Mouse (Mus musculus) kidney, postnatal 0 days (tissue): ENCODE results near the gene Sox5. TPM values are rescaled to one million over a fixed set of nuclear protein-coding genes. Genes with fewer than 3 reads are reported as not detected.

Experiments
- ATAC-seq: fragments of 200-750 bp; cut with Nextera tagmentation; replicated peaks from 2 replicates; pipeline ENCODE4 v1.8.0; 2017; ENCODE audit warnings: low read depth, moderate number of reproducible peaks, moderate TSS enrichment, moderate library complexity; ENCODE audit not compliant: low FRiP score
- DNase-seq: peaks from one replicate; pipeline ENCODE4 v3.0.0-alpha.2; 2016; ENCODE audit warnings: low spot score
- H3K27ac ChIP-seq: fragments of 300-500 bp; sonication (generic); 2 replicates; pipeline ENCODE4 v1.5.1; 2014; ENCODE audit warnings: mild to moderate bottlenecking
- H3K27me3 ChIP-seq: fragments of 300-500 bp; sonication (generic); 2 replicates; pipeline ENCODE4 v1.6.1; 2014; ENCODE audit warnings: low read length, mixed read lengths; ENCODE audit not compliant: insufficient read depth
- H3K36me3 ChIP-seq: fragments of 300-500 bp; sonication (generic); 2 replicates; pipeline ENCODE4 v1.6.1; 2014; ENCODE audit warnings: low read length, mixed read lengths; ENCODE audit not compliant: insufficient read depth
- H3K4me1 ChIP-seq: fragments of 300-500 bp; sonication (generic); replicated peaks from 2 replicates; pipeline ENCODE4 v1.6.1; 2014; ENCODE audit warnings: antibody characterized with exemption, low read length, mixed read lengths; ENCODE audit not compliant: insufficient read depth
- H3K4me2 ChIP-seq: fragments of 300-500 bp; sonication (generic); 2 replicates; pipeline ENCODE4 v1.6.1; 2014; ENCODE audit warnings: mild to moderate bottlenecking, low read length, moderate library complexity, mixed read lengths
- H3K4me3 ChIP-seq: fragments of 300-500 bp; sonication (generic); replicated peaks from 2 replicates; pipeline ENCODE4 v1.5.1; 2014; ENCODE audit warnings: low read depth, low read length
- H3K9ac ChIP-seq: fragments of 300-500 bp; sonication (generic); 2 replicates; pipeline ENCODE4 v1.6.1; 2014; ENCODE audit warnings: low read depth, low read length
- H3K9me3 ChIP-seq: fragments of 300-500 bp; sonication (generic); replicated peaks from 2 replicates; pipeline ENCODE4 v1.6.1; 2016; ENCODE audit warnings: low read length, inconsistent platforms, mixed read lengths
- CTCF ChIP-seq: IDR thresholded peaks from 2 replicates; pipeline ENCODE4 v1.5.1; 2016; ENCODE audit warnings: antibody characterized with exemption, low read depth, mild to moderate bottlenecking, moderate library complexity
- WGBS: fragments of 180-500 bp; shearing (Covaris S2); extraction: QIAGEN DNeasy Blood & Tissue Kit; methylation state at CpG from one replicate; pipeline ENCODE4 v1.1.7; 2014; 5-methylcytosine and 5-hydroxymethylcytosine counted together
- polyA plus RNA-seq: library from polyadenylated mRNA; unstranded; fragments of >200 nt; fragmentation: Nextera tagmentation; extraction: Ambion mirVana; gene quantifications from 2 replicates; pipeline ENCODE4 v1.2.1, GENCODE M21; 2015

The Sox5 gene
- polyA plus RNA-seq, 1 experiment from 2014 or later: 6.1 TPM

DNA sequence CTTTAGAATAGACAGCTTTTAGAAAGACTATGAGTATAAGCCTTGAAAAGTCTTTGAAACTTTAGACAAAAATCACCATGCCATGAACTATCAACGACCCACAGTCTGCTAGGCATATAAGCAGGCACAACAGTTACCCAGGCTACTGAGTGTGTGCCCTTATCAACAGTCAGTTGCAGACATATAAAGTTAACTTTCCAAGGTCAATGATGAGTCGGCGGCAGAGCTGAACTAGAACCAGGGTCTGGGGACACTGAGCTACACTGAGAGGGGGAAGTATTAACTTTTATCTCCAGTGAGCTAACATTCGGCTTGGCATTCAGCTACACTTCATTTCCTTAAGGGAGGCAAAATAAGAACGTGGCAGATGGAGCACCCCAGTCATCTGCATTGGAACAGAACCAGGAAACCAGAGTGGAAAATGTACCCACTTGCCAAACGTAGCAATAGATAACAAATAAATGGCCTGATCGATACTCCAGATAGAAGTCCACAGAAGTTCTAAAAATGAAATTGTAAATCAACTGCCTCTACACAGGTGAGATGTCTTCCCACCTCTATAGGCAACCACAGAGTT lies 154.2 kb downstream of the Sox5 start:
- Histone ChIP-seq H3K9me3 (no peaks in the 10 kb centered on the region), H3K27ac (no peak overlapping the region), H3K27me3 (no peaks in the 10 kb centered on the region), H3K4me2 (no peak overlapping the region), H3K36me3 (no peaks in the 10 kb centered on the region), H3K4me3 (no peak overlapping the region), H3K4me1 (no peaks in the 10 kb centered on the region), H3K9ac (no peak overlapping the region)
- TF ChIP-seq CTCF: no peak
- no peak for ATAC-seq
- WGBS: 85% methylated on average over 7 of the region's 7 CpGs
- DNase-seq: no peak

GRCm38 (mm10) chr6:144621089-144621769 lies 160.5 kb downstream of the Sox5 start:
- Histone ChIP-seq H3K9me3 (no peaks in the 10 kb centered on the region), H3K4me3 (no peak overlapping the region), H3K4me2 (no peak overlapping the region), H3K9ac (no peak overlapping the region), H3K27me3 (no peaks in the 10 kb centered on the region), H3K4me1 (no peaks in the 10 kb centered on the region), H3K27ac (peak overlapping the region; percentile 81), H3K36me3 (no peaks in the 10 kb centered on the region)
- peak; percentile 56 for DNase-seq
- TF ChIP-seq CTCF: no peak
- peak; percentile 91 for ATAC-seq
- 24% methylated on average over 3 of the region's 3 CpGs for WGBS

GRCm38 (mm10) chr6:144611383-144611791 lies 170.4 kb downstream of the Sox5 start:
- Histone ChIP-seq H3K27me3 (no peaks in the 10 kb centered on the region), H3K36me3 (no peaks in the 10 kb centered on the region), H3K9ac (no peak overlapping the region), H3K4me2 (no peak overlapping the region), H3K4me3 (no peak overlapping the region), H3K4me1 (no peaks in the 10 kb centered on the region), H3K9me3 (no peaks in the 10 kb centered on the region), H3K27ac (no peak overlapping the region)
- TF ChIP-seq CTCF: no peak
- ATAC-seq: no peak
- WGBS: 49% methylated on average over 4 of the region's 4 CpGs
- no peak for DNase-seq

DNA sequence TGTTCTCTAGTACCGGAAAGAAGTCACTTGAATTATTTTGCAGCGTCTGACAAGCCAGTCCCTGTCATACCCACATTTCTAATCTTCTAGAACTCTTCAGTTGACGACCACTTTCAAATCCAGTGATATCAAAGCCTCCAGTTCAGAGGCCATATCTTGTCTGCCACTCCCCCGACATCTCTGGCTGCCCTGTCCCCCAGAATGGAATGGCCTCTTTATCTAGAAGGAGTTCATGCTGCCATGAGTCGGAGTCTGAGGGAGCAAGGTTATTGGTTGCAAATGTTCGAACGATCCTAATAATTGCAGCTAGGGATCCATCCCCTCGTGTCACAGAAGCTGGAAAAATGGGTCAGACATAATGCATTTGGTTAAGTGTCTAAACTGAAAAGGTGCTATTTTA lies 170.9 kb downstream of the Sox5 start:
- no peak overlapping the region for H3K4me2 ChIP-seq
- H3K27ac ChIP-seq: no peak overlapping the region
- H3K27me3 ChIP-seq: no peaks in the 10 kb centered on the region

GRCm38 (mm10) chr6:144602883-144603282 lies 178.9 kb downstream of the Sox5 start:
- no peaks in the 10 kb centered on the region for H3K36me3 ChIP-seq
- H3K4me1 ChIP-seq: no peaks in the 10 kb centered on the region
- no peak overlapping the region for H3K27ac ChIP-seq
- no peak overlapping the region for H3K9ac ChIP-seq
- no peak overlapping the region for H3K4me3 ChIP-seq
- no peaks in the 10 kb centered on the region for H3K27me3 ChIP-seq
- H3K4me2 ChIP-seq: no peak overlapping the region
- DNase-seq (no peak), ATAC-seq (no peak)
- WGBS: 88% methylated on average over 4 of the region's 4 CpGs
- H3K9me3 ChIP-seq: no peaks in the 10 kb centered on the region
- no peak for TF ChIP-seq CTCF

More for the DNA sequence above, 170.9 kb downstream of the Sox5 start:
- H3K4me1 ChIP-seq: no peaks in the 10 kb centered on the region
- DNase-seq: no peak
- WGBS: 73% methylated on average over 8 of the region's 8 CpGs
- TF ChIP-seq CTCF: no peak
- no peak for ATAC-seq
- H3K9ac ChIP-seq: no peak overlapping the region
- H3K36me3 ChIP-seq: no peaks in the 10 kb centered on the region
- H3K9me3 ChIP-seq: no peaks in the 10 kb centered on the region
- no peak overlapping the region for H3K4me3 ChIP-seq

DNA sequence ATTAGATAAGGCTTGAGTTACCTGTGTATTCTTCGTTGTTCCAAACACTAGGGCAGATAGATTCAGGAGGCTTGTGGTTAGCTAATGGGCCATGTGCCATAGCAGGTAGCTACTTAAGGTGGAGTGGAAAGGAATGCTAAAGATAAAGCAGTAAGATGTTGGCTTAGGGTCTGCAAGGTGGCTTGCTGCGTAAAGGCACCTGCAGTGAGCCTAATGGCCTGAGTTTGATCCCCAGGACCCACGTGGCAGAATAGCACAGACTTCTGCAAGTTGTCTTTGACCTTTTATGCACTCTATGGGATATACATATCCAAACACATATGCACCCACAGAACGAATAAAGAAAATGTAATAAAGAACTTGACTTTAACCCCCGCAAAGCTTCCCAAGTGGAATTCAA lies 181.4 kb downstream of the Sox5 start:
- DNase-seq (no peak), ATAC-seq (no peak)
- no peak for TF ChIP-seq CTCF
- Histone ChIP-seq H3K4me2 (no peak overlapping the region), H3K27ac (no peak overlapping the region), H3K4me1 (0 out of 2 replicates have a peak, but pooled peaks cover 6% of the 10 kb centered on the region), H3K4me3 (no peak overlapping the region), H3K27me3 (no peaks in the 10 kb centered on the region), H3K9me3 (no peaks in the 10 kb centered on the region), H3K9ac (no peak overlapping the region), H3K36me3 (no peaks in the 10 kb centered on the region)
- WGBS: 81% methylated on average over 5 of the region's 5 CpGs
